Mouse (Mus musculus) kidney, adult 8-10 months (tissue): ENCODE results near the gene Mfsd6.

Experiments used
- DNase-seq, 2 experiments: peaks; one replicate each; pipeline ENCODE4 v3.0.0; 2022

Mfsd6 gene

GRCm38 (mm10) chr1:52638101-52638500 lies 89.2 kb downstream of the Mfsd6 start:
- DNase-seq, result no peak

GRCm38 (mm10) chr1:52635932-52636331 lies 91.3 kb downstream of the Mfsd6 start:
- DNase-seq, result no peak

- no peak for DNase-seq
Observed at GRCm38 (mm10) chr1:52634251-52634650, 93.0 kb downstream of the Mfsd6 start.

GRCm38 (mm10) chr1:52631570-52631969 lies 95.7 kb downstream of the Mfsd6 start:
- no peak for DNase-seq

- DNase-seq, result peak in 1 of 2 experiments; percentile 26
Observed at GRCm38 (mm10) chr1:52630937-52631299, 96.3 kb downstream of the Mfsd6 start.

- peak; percentile 86 to 94 for DNase-seq
Observed at GRCm38 (mm10) chr1:52630248-52630936, 96.9 kb downstream of the Mfsd6 start, which contains the start of gene Nemp2. TSS of gene Nemp2 (plus strand) at chr1:52630703.

- DNase-seq, result no peak
Observed at GRCm38 (mm10) chr1:52620442-52620841, 106.8 kb downstream of the Mfsd6 start.

GRCm38 (mm10) chr1:52618217-52618616 lies 109.0 kb downstream of the Mfsd6 start:
- no peak for DNase-seq

- no peak for DNase-seq
Observed at GRCm38 (mm10) chr1:52608486-52608885, 118.8 kb downstream of the Mfsd6 start.

- no peak for DNase-seq
Observed at GRCm38 (mm10) chr1:52607700-52608099, 119.6 kb downstream of the Mfsd6 start.
